Mouse (Mus musculus) thymus, postnatal 0 days (tissue): ENCODE data around the gene Sash1. TPM values are rescaled to one million over a fixed set of nuclear protein-coding genes. Genes with fewer than 3 reads are reported as not detected.
A peak's percentile ranks its signal among the peaks of the same experiment; 100 is the strongest.
"Not testable (repeated sequence)": the region's sequence is repeated elsewhere in the genome, so short reads cannot be mapped to it uniquely, and the experiment has no call there.

Experiments used
- DNase-seq: peaks from one replicate; pipeline ENCODE4 v3.0.0-alpha.2; 2015; ENCODE audit warnings: low spot score
- polyA plus RNA-seq: library from polyadenylated mRNA; unstranded; fragments of >200 nt; fragmentation: Nextera tagmentation; extraction: Ambion mirVana; gene quantifications from 2 replicates; pipeline ENCODE4 v1.2.1, GENCODE M21; 2015

Sash1 gene
- polyA plus RNA-seq, 1 experiment from 2014 or later: 1.5 TPM

- peak; percentile 11 for DNase-seq
Observed at GRCm38 (mm10) chr10:8759228-8759627, 126.6 kb downstream of the Sash1 start.

GRCm38 (mm10) chr10:8757429-8757931 lies 128.4 kb downstream of the Sash1 start:
- no peak for DNase-seq

GRCm38 (mm10) chr10:8756604-8757354 lies 129.1 kb downstream of the Sash1 start:
- no peak for DNase-seq

GRCm38 (mm10) chr10:8753377-8753776 lies 132.5 kb downstream of the Sash1 start:
- no peak for DNase-seq

- no peak for DNase-seq
Observed at GRCm38 (mm10) chr10:8752436-8752835, 133.4 kb downstream of the Sash1 start.

GRCm38 (mm10) chr10:8749537-8749936 lies 136.3 kb downstream of the Sash1 start:
- no peak for DNase-seq

- DNase-seq: no peak
Observed at GRCm38 (mm10) chr10:8747450-8748212, 138.2 kb downstream of the Sash1 start.

GRCm38 (mm10) chr10:8746082-8746696 lies 139.7 kb downstream of the Sash1 start:
- no peak for DNase-seq

GRCm38 (mm10) chr10:8742872-8743271 lies 143.0 kb downstream of the Sash1 start:
- peak; percentile 65 for DNase-seq

- no peak for DNase-seq
Observed at GRCm38 (mm10) chr10:8741505-8741904, 144.4 kb downstream of the Sash1 start.

GRCm38 (mm10) chr10:8740797-8741196 lies 145.1 kb downstream of the Sash1 start:
- DNase-seq: no peak

- DNase-seq: no peak
Observed at GRCm38 (mm10) chr10:8729387-8730337, 156.2 kb downstream of the Sash1 start.

GRCm38 (mm10) chr10:8719345-8719744 lies 166.5 kb downstream of the Sash1 start:
- DNase-seq: no peak

GRCm38 (mm10) chr10:8718831-8719230 lies 167.0 kb downstream of the Sash1 start:
- DNase-seq: no peak

GRCm38 (mm10) chr10:8717171-8717570 lies 168.7 kb downstream of the Sash1 start:
- DNase-seq: no peak

- DNase-seq: peak; percentile 68
Observed at GRCm38 (mm10) chr10:8715679-8716284, 170.1 kb downstream of the Sash1 start.

GRCm38 (mm10) chr10:8696636-8697035 lies 189.2 kb downstream of the Sash1 start:
- DNase-seq: not testable (repeated sequence)

- DNase-seq: no peak
Observed at GRCm38 (mm10) chr10:8693996-8694500, 191.8 kb downstream of the Sash1 start.

- DNase-seq: no peak
Observed at GRCm38 (mm10) chr10:8693561-8693960, 192.3 kb downstream of the Sash1 start.

- DNase-seq: no peak
Observed at GRCm38 (mm10) chr10:8692531-8692930, 193.3 kb downstream of the Sash1 start.
